Mouse (Mus musculus) lung, postnatal 0 days (tissue): Measurements from ENCODE around the gene Ppp1r15a.

Experiments used
- CTCF ChIP-seq: IDR thresholded peaks from 2 replicates; pipeline ENCODE4 v1.5.1; 2016; ENCODE audit warnings: antibody characterized with exemption, mild to moderate bottlenecking
- EP300 ChIP-seq: IDR thresholded peaks from 2 replicates; pipeline ENCODE4 v1.6.1; 2016; ENCODE audit warnings: antibody characterized with exemption, mild to moderate bottlenecking, control low read depth

DNA sequence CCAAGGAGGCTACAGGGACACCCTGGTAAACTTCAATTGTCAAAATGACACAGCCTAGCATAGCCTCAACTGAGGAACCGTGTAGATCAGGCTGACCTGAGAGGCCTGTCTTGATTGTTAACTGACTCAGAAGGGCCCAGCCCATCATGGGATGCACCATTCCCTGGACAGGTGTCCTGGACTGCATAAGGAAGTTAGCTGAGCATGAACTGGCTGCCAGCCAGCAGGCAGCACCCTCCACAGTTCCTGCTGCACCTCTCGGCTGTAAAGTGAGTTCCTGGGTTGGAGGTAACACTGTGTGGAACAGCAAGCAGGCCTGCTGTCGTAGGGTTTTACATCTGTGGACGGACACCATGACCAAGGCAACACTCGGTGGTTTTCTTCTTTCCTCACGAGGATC is 18.5 kb downstream of the Ppp1r15a start:
- TF ChIP-seq CTCF (no peak), EP300 (no peak)
